Mouse (Mus musculus) ES-E14 (cell line): Measurements from ENCODE around the gene Vmn2r100. TPM values are rescaled to one million over a fixed set of nuclear protein-coding genes. Genes with fewer than 3 reads are reported as not detected.

Source experiments
- DNase-seq: peaks from one replicate; pipeline ENCODE4 v3.0.0-alpha.2; 2013; ENCODE audit warnings: low read depth, low spot score
- H3K27ac ChIP-seq: 2 replicates; pipeline ENCODE4 v1.5.1; 2012; ENCODE audit warnings: low read depth, mild to moderate bottlenecking, low read length, moderate library complexity, mixed read lengths; ENCODE audit not compliant: poor library complexity, insufficient read depth, severe bottlenecking
- H3K36me3 ChIP-seq: 2 replicates; pipeline ENCODE4 v1.6.1; 2012; ENCODE audit warnings: mild to moderate bottlenecking, low read length, moderate library complexity, mixed read lengths; ENCODE audit not compliant: control insufficient read depth, poor library complexity, insufficient read depth, severe bottlenecking
- H3K4me1 ChIP-seq, 2 experiments: fragments of 150-350 bp in 1 of 2; sonication (generic) in 1 of 2; 2 replicates each; pipeline ENCODE4 v1.6.1; 2012; ENCODE audit warnings: low read length in 2 of 2, mild to moderate bottlenecking in 1 of 2, mixed read lengths in 1 of 2; ENCODE audit not compliant: control insufficient read depth in 2 of 2, insufficient read depth in 2 of 2, poor library complexity in 1 of 2
- H3K4me3 ChIP-seq, 2 experiments: fragments of 150-350 bp in 1 of 2; sonication (generic) in 1 of 2; 2 replicates each; pipeline ENCODE4 v1.5.1; 2012; ENCODE audit warnings: low read length in 2 of 2, low read depth in 1 of 2, mild to moderate bottlenecking in 1 of 2, mixed read lengths in 1 of 2; ENCODE audit not compliant: insufficient read depth in 1 of 2, poor library complexity in 1 of 2, severe bottlenecking in 1 of 2
- H3K9ac ChIP-seq: 2 replicates; pipeline ENCODE4 v1.6.1; 2012; ENCODE audit warnings: low read depth, mild to moderate bottlenecking, low read length, mixed read lengths; ENCODE audit not compliant: poor library complexity, insufficient read depth, severe bottlenecking
- H3K9me3 ChIP-seq: fragments of 150-350 bp; sonication (generic); 2 replicates; pipeline ENCODE4 v1.6.1; 2012; ENCODE audit warnings: low read depth, mild to moderate bottlenecking, low read length; ENCODE audit not compliant: control insufficient read depth, insufficient read depth
- CHD2 ChIP-seq: IDR thresholded peaks from 2 replicates; pipeline ENCODE4 v1.6.1; 2014; ENCODE audit warnings: mild to moderate bottlenecking, low read depth, low read length, inconsistent platforms
- HCFC1 ChIP-seq: IDR thresholded peaks from 2 replicates; pipeline ENCODE4 v1.6.1; 2012; ENCODE audit warnings: low read length, inconsistent platforms, borderline replicate concordance; ENCODE audit not compliant: insufficient read depth
- MAFK ChIP-seq: IDR thresholded peaks from 2 replicates; pipeline ENCODE4 v1.6.1; 2014; ENCODE audit warnings: mild to moderate bottlenecking, low read depth, low read length, inconsistent platforms; ENCODE audit not compliant: insufficient read depth
- ZC3H11A ChIP-seq: IDR thresholded peaks from 2 replicates; pipeline ENCODE4 v1.6.1; 2012; ENCODE audit warnings: low read depth, mild to moderate bottlenecking, inconsistent platforms, low read length, borderline replicate concordance
- ZNF384 ChIP-seq: IDR thresholded peaks from 2 replicates; pipeline ENCODE4 v1.6.1; 2012; ENCODE audit warnings: low read depth, low read length, inconsistent platforms
- in situ Hi-C, 2 experiments: fragments of 600-800 bp; cut with MboI; formaldehyde crosslinking; loops; one replicate each; pipeline ENCODE4 v1.15.1; 2025; ENCODE audit warnings: low sequenced_read_pairs in 2 of 2, inconsistent platforms in 1 of 2; ENCODE audit not compliant: unreplicated experiment in 2 of 2
- total RNA-seq: library from RNA; depleted of rRNA; stranded (reverse); fragments of 300-350 nt; gene quantifications from 2 replicates; pipeline ENCODE4 v1.2.3, GENCODE M21; 2012; rRNA removed

Gene Vmn2r100
- total RNA-seq, result not detected in 2 replicates

DNA sequence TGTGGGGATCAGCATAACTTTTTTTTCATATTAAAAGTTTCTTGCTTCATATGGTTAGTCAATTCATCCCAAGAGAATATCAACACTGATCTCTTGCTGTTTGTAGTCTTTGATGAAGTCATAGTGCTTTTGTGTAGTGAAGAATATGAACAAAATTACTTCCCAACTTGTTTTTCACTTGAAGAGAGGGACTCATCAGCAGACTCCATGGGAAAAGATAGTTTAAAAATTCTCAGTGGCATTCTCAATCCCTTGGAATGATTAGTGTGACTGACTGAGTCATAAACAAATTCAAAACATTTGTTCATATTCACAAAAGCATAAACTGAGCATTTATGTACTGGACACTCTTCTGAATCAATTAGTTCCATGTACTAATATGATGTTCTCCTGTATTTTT lies at the start of gene Vmn2r100:
TSS of gene Vmn2r100 (plus strand) at position 301 of the 400 bp plus-strand sequence.
- in situ Hi-C loops, result no loop called here
- Histone ChIP-seq H3K4me3 (no peak within 1 kb of the TSS), H3K36me3 (no peaks in the 10 kb centered on the region), H3K9ac (no peak within 1 kb of the TSS), H3K27ac (no peak within 1 kb of the TSS), H3K9me3 (no peaks in the 10 kb centered on the region), H3K4me1 (no peaks in the 10 kb centered on the region)
- TF ChIP-seq HCFC1, result no peak
- TF ChIP-seq ZC3H11A, result no peak
- TF ChIP-seq ZNF384, result no peak
- no peak for TF ChIP-seq CHD2
- no peak for TF ChIP-seq MAFK
- no peak for DNase-seq

DNA sequence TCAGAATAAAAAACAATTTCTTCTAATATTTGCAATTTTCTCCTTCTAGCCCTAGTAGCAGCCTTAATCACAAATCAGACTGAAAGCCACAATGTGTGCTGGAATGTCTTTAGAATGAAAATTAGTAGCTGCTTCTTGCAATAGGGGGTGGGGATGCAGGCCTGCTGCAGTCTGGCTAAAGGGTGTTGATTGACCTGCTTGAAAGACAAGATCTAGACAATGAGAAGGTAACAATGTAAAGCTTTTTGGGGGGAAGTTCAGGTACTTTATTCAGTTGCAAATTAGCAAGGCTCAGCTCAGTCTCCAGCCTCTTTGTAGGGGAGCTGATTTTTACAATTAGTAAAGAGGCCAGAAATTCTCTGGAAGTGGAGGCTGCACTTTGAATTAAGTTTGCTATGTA lies 21.7 kb upstream of the Vmn2r100 start:
- in situ Hi-C loops, result no loop called here
- no peak overlapping the region for H3K27ac ChIP-seq
- peaks cover 4% of the 10 kb centered on the region; the same call in 1 of the 2 replicates for H3K36me3 ChIP-seq
- TF ChIP-seq CHD2 (no peak), ZNF384 (no peak), ZC3H11A (no peak), MAFK (no peak), HCFC1 (no peak)
- no peak for DNase-seq
- no peak overlapping the region for H3K4me3 ChIP-seq
- peaks cover 6% of the 10 kb centered on the region for H3K9me3 ChIP-seq
- no peak overlapping the region for H3K9ac ChIP-seq
- peaks cover 0 to 2% of the 10 kb centered on the region in 2 experiments; a peak in 1 of 4 replicates for H3K4me1 ChIP-seq

DNA sequence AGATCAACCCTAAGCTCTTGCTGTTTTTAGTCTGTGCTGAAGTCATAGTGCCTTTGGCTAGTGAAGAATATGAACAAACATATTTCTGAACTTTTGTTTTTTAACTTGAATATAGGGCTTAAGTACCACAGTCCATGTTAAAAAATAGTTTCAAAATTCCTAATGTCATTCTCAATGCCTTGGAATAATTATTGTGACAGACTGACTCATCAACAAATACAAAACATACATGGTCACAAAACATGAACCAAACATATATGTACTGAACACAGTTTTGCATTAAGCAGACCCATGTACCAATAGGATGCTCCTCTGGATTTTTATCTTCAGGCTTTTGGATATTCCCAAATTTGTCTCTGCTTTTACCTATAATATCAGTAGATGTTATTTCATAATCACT lies 72.4 kb downstream of the Vmn2r100 start, which contains the start of gene Vmn2r101:
TSS of gene Vmn2r101 (plus strand) at position 301 of the 400 bp plus-strand sequence.
- H3K36me3 ChIP-seq, result no peaks in the 10 kb centered on the region
- H3K4me3 ChIP-seq, result no peak within 1 kb of the TSS
- no peaks in the 10 kb centered on the region for H3K4me1 ChIP-seq
- in situ Hi-C loops, result no loop called here
- no peak within 1 kb of the TSS for H3K27ac ChIP-seq
- no peak for TF ChIP-seq ZNF384
- TF ChIP-seq ZC3H11A, result no peak
- no peak for TF ChIP-seq MAFK
- TF ChIP-seq HCFC1, result no peak
- TF ChIP-seq CHD2, result no peak
- H3K9me3 ChIP-seq, result no peaks in the 10 kb centered on the region
- H3K9ac ChIP-seq, result no peak within 1 kb of the TSS
- DNase-seq, result no peak

Other genes starting within 250 kb of the Vmn2r100 start
- not detected in 2 replicates for gene Vmn2r99, start 142.8 kb upstream of the Vmn2r100 start, total RNA-seq
- gene Vmn2r101, start 72.5 kb downstream of the Vmn2r100 start, total RNA-seq, result not detected in 2 replicates
- gene Vmn2r102, start 155.6 kb downstream of the Vmn2r100 start, total RNA-seq, result not detected in 2 replicates